Mouse (Mus musculus) lung, adult 2 months (tissue): ENCODE data around the gene Gm3435.
"Not testable (repeated sequence)": the region's sequence is repeated elsewhere in the genome, so short reads cannot be mapped to it uniquely, and the experiment has no call there.

Experiments used
- CTCF ChIP-seq: fragments of 200-500 bp; IDR thresholded peaks from 2 replicates; pipeline ENCODE4 v1.5.1; 2011; ENCODE audit warnings: mild to moderate bottlenecking, low read length, control low read depth; ENCODE audit not compliant: insufficient read depth
- POLR2A ChIP-seq: fragments of 200-500 bp; IDR thresholded peaks from 2 replicates; pipeline ENCODE4 v1.6.1; 2011; ENCODE audit warnings: low read depth, mild to moderate bottlenecking, control low read depth, low read length, borderline replicate concordance; ENCODE audit errors: extremely low read depth

GRCm38 (mm10) chr17:15053829-15054200 lies 43.8 kb downstream of the Gm3435 start:
- not testable (repeated sequence) for TF ChIP-seq POLR2A, CTCF
